Mouse (Mus musculus): ENCODE results near the gene Sema3e.

The Sema3e gene

DNA sequence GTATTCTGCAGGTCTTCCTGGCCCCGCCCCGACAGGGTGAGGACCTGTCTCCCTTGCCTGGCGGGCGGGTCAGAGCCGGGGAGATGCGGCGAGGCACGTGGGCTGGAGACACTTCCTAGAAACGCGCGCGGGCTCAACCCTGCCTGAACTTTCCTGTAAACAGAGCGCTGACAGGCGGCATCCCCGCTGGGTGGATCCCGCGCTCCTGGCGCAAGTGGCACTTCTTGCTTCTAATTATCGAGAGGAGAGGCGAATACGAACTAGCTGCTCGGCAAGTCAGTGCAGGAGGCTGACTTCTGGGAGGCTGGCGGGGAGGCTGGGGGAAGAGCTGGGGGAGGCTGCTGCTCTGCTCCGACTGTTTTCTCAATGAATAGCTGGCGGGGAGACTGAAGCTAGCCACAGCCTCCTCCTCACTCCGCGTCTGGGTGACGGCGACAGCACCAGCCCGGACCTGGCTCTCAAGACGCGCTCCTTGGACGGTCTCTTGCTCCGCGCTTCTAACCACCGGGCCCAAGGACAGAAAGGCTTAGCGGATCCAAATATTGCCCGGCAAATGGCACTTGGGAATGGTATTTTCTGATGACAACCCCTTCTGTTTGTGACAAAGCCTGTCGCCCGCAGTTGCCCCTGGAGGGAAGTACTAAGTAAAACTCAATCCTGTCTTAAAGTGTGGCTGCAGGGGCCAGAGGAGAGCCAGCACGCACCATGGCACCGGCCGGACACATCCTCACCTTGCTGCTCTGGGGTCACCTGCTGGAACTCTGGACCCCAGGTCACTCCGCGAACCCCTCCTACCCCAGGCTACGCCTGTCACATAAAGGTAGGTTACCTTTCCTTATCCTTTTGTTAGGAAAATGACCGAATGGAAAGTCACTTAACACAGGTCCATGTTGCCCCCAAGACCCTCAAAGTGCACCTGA lies at the start of gene Sema3e:
TSS of gene Sema3e (plus strand) at position 72 of the 920 bp plus-strand sequence.
- H3K27me3 ChIP-seq (ENCODE audit: control insufficient read depth, insufficient read depth, low read length, poor library complexity, severe bottlenecking) = no peaks in the 10 kb centered on the region
- DNase-seq (ENCODE audit: low read depth, low spot score) = no peak
- H3K36me3 ChIP-seq (ENCODE audit: control insufficient read depth, insufficient read depth, low read length, poor library complexity, severe bottlenecking) = no peaks in the 10 kb centered on the region

DNA sequence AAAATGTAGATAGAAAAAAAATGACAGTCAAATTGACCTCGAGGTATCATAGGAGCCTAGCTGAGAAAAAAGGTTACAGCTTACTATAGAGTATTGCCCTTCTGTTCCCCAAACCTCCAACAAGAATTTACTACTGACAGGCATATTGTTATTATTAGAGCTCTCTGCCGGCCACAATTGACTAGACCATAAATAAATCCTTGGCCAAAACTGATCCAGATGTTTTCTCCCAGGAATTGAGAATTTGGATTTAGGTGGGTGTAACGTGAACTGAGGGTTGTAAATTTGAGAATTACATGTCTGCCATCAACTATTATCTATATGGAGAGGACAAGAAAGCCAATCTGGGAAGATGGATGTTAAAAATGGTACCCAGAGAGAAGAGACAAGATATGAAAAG lies 47.5 kb upstream of the Sema3e start:
- no peak for DNase-seq (ENCODE audit: low read depth, low spot score)
- Histone ChIP-seq H3K36me3 (ENCODE audit: control insufficient read depth, insufficient read depth, low read length, poor library complexity, severe bottlenecking) (no peaks in the 10 kb centered on the region), H3K27me3 (ENCODE audit: control insufficient read depth, insufficient read depth, low read length, poor library complexity, severe bottlenecking) (no peaks in the 10 kb centered on the region)

DNA sequence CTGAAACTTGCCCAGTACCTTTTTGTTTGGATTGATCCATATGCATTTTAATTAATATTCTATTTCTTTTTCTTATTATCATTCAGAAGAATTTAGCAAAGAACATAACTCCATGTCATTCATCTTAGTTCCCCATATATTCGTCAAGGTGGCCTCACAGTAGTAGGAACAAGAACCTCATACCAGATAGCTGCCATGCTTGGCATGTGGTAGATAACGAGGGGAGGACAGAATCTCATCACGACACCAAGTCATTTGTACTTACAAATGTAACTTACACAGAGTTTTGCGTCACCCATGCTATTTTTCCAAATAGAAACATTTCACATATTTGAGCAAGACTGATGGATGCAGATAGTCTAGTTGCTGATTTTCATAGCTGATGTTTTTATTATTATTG lies 45.9 kb upstream of the Sema3e start:
- DNase-seq (ENCODE audit: low read depth, low spot score) = no peak
- Histone ChIP-seq H3K36me3 (ENCODE audit: control insufficient read depth, insufficient read depth, low read length, poor library complexity, severe bottlenecking) (no peaks in the 10 kb centered on the region), H3K27me3 (ENCODE audit: control insufficient read depth, insufficient read depth, low read length, poor library complexity, severe bottlenecking) (no peaks in the 10 kb centered on the region)

DNA sequence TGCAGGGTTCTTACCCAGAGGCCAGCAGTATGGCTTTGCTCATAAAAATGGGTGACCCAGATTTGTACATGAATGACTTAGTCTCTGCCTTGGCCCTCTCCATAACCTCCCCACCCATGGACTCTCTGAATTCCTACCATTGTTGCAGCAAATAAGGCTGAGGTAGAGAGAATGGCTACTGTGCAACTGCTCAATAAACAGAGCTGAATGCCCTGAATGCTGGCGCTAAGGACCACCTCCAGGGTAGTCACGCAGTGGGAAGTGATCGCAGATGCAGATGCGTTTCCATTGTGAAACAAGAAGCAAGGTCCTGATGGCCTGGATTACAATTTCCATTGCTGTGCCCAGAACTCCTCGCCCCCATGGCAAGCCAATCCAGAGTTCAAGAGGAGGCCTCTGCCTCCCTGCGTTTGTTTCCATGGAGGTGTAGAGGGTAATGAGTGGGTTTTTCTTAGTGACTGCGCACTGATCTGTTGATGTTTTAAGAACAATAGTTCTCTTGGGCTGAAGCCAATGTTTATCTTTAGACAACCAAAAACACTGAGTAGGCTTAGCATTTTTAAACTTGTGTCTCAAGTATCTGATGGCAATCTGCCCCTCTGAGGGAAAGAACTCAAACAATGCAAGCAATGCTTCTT lies 42.5 kb upstream of the Sema3e start:
- Histone ChIP-seq H3K27me3 (ENCODE audit: control insufficient read depth, insufficient read depth, low read length, poor library complexity, severe bottlenecking) (no peaks in the 10 kb centered on the region), H3K36me3 (ENCODE audit: control insufficient read depth, insufficient read depth, low read length, poor library complexity, severe bottlenecking) (no peaks in the 10 kb centered on the region)
- no peak for DNase-seq (ENCODE audit: low read depth, low spot score)

DNA sequence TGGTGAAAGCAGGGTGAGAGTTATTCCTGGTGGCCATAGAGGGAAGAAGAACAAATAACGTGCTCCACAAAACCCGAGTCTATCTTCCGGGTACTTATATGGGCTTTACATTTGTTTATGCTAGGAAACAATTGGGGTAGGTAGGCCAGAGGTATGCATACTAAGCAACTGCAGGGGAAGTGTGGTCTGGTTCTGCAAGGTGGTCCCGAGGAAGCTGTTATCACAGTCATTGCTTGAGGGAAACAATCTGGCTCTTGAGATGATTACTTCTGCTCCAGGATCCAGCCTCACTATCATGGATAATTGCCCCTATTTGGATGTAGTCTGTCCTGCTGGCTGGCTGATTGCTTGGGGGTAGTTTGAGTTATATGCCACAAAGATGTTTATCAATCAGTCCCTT lies 41.5 kb upstream of the Sema3e start:
- DNase-seq (ENCODE audit: low read depth, low spot score) = no peak
- H3K36me3 ChIP-seq (ENCODE audit: control insufficient read depth, insufficient read depth, low read length, poor library complexity, severe bottlenecking) = no peaks in the 10 kb centered on the region
- no peaks in the 10 kb centered on the region for H3K27me3 ChIP-seq (ENCODE audit: control insufficient read depth, insufficient read depth, low read length, poor library complexity, severe bottlenecking)

DNA sequence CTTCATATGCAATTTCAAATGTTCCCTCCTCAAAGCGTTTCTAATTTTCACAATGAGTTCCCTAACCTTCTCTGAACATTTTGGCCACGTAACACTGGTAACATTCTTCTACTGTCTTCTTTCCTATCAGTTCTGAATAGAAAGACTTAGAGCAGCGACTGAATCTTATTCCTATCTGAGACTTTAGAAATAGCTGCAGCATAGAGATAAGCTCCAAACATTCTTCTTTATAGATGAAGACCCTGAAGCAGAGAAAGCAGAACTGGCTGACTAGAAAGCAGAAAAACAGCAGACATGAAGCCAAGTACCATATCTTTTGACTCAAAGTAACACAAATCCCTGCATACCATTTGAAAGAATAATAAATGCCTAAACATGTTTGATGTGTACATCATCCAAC lies 39.4 kb upstream of the Sema3e start:
- Histone ChIP-seq H3K27me3 (ENCODE audit: control insufficient read depth, insufficient read depth, low read length, poor library complexity, severe bottlenecking) (no peaks in the 10 kb centered on the region), H3K36me3 (ENCODE audit: control insufficient read depth, insufficient read depth, low read length, poor library complexity, severe bottlenecking) (no peaks in the 10 kb centered on the region)
- DNase-seq (ENCODE audit: low read depth, low spot score) = no peak

DNA sequence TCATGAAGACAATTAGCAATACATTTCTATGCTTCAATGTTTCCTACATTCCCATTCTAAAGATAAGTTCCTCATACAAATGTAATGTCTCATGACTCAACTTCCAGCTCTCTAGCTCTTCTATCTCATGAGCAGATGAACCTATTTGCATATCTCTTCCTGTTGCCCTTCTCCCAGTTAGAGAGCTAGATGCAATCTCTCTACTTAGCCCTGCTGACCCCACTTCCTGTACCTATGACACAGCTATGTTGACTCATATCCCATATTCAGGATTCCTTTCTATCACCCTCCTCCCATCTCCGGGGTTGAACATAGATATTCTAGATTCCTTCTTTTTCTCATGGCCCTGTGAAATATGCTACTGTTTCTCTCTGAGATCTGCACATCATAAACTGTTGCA lies 38.0 kb upstream of the Sema3e start:
- no peaks in the 10 kb centered on the region for H3K27me3 ChIP-seq (ENCODE audit: control insufficient read depth, insufficient read depth, low read length, poor library complexity, severe bottlenecking)
- DNase-seq (ENCODE audit: low read depth, low spot score) = no peak
- no peaks in the 10 kb centered on the region for H3K36me3 ChIP-seq (ENCODE audit: control insufficient read depth, insufficient read depth, low read length, poor library complexity, severe bottlenecking)

DNA sequence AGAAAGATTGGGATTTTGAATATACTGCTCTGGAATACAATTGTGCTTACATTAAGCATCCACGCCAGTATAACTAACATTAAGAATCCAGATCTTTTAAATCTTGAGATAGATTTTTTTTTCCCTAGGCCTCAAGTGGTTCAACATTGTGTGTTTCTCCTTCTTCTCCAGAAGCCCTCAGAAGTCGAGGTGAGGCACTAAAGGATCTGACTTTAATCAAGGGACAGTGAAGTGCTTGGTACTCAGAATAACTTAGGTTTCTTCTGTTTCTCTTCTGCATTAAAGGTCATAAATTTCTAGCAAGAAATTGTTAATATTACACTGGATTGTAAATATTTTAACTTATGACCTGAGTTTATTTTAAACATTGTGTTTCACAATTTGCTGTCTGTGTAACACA lies 37.1 kb upstream of the Sema3e start:
- no peak for DNase-seq (ENCODE audit: low read depth, low spot score)
- Histone ChIP-seq H3K36me3 (ENCODE audit: control insufficient read depth, insufficient read depth, low read length, poor library complexity, severe bottlenecking) (no peaks in the 10 kb centered on the region), H3K27me3 (ENCODE audit: control insufficient read depth, insufficient read depth, low read length, poor library complexity, severe bottlenecking) (no peaks in the 10 kb centered on the region)

DNA sequence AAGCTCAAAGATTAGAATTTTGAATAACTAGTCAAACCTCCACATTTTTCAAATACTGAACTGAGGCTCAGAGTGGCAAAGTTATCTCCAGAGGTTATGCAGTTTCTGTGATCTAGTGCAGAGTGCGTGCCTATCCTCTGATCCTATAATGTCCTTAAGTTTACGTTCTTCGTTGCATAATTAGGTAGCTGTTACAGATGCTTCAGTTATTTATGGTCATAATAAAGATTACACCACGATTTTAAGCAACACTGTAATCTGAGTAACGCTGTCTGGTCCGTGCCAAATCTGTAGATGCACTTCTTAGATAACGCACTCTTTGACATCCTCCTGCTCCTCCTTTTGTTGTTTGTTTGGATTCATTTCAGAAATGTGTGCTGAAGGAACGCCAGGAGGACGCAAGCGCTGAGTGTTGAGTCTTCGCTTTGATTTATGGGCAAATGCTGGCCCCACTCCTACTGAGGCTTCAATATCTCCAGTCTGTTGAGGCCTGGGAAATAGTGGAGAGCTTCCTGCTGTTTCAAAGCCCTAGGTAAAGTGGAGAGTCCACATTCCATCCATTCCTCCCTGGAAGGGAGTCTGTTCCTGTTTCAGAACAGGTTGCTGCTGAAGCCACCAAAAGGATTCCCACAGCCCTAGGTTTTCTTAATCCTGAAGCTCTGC lies 32.2 kb upstream of the Sema3e start:
- H3K27me3 ChIP-seq (ENCODE audit: control insufficient read depth, insufficient read depth, low read length, poor library complexity, severe bottlenecking) = no peaks in the 10 kb centered on the region
- no peak for DNase-seq (ENCODE audit: low read depth, low spot score)

DNA sequence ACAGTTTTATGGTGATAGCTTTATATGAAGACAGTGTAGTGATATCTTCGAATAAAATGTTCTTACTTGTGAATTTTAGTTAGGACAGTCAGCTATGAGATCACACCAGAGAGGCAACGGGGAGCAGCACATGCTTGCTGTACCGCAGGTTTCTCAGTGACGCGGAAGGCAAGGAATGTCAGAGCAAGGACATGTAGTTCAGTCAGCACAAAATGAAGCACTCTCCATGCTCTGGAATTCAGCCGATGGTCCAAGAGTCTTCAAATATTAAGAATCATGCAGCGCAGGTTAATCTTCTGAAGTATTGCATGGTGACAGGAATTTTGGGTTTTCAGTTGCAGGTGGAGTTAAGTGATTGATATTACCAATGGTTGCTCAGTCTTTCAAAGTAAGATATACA lies 3.3 kb downstream of the Sema3e start:
- DNase-seq (ENCODE audit: low read depth, low spot score) = no peak
- Histone ChIP-seq H3K36me3 (ENCODE audit: control insufficient read depth, insufficient read depth, low read length, poor library complexity, severe bottlenecking) (no peaks in the 10 kb centered on the region), H3K27me3 (ENCODE audit: control insufficient read depth, insufficient read depth, low read length, poor library complexity, severe bottlenecking) (no peaks in the 10 kb centered on the region)

More for the DNA sequence above, 32.2 kb upstream of the Sema3e start:
- H3K36me3 ChIP-seq (ENCODE audit: control insufficient read depth, insufficient read depth, low read length, poor library complexity, severe bottlenecking) = no peaks in the 10 kb centered on the region

DNA sequence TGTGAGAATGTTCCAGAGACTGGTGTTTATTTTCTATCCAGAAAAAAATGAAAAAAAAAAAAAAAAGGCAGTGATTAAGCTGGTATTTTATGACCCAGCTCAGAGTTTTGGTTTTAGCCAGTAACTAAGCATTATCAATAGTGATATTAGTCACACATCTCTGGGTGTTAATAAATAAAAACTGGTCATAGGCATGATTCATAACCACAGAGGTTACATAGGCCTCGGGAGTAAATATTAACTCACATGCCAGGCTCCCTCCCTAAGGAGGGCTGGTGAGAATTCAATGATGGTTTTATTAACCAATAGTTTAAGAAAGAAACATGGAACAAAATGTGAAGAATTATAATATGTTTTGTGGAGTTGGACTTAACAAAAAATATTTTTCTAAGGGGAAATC lies 5.7 kb downstream of the Sema3e start:
- Histone ChIP-seq H3K36me3 (ENCODE audit: control insufficient read depth, insufficient read depth, low read length, poor library complexity, severe bottlenecking) (no peaks in the 10 kb centered on the region), H3K27me3 (ENCODE audit: control insufficient read depth, insufficient read depth, low read length, poor library complexity, severe bottlenecking) (no peaks in the 10 kb centered on the region)
- no peak for DNase-seq (ENCODE audit: low read depth, low spot score)

DNA sequence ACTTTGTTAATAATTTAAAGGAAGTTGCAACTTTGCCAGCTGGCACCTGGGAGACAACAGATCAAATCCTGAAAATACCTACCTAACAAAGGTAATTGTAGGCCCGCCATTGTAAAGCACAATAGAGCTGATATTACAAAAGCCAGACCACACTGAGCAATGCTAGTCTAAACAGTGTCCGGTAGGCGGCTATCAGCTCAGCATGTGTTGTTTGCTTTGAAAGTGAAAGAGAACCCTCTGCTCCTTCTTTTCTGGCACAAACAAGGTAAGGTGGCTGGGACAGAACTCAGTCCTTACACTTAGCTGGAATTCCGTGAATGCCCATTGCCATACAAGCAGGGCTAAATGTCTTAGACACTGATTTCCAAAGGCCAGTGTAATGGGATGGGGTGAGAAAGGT lies 7.0 kb downstream of the Sema3e start:
- no peaks in the 10 kb centered on the region for H3K27me3 ChIP-seq (ENCODE audit: control insufficient read depth, insufficient read depth, low read length, poor library complexity, severe bottlenecking)
- no peak for DNase-seq (ENCODE audit: low read depth, low spot score)

DNA sequence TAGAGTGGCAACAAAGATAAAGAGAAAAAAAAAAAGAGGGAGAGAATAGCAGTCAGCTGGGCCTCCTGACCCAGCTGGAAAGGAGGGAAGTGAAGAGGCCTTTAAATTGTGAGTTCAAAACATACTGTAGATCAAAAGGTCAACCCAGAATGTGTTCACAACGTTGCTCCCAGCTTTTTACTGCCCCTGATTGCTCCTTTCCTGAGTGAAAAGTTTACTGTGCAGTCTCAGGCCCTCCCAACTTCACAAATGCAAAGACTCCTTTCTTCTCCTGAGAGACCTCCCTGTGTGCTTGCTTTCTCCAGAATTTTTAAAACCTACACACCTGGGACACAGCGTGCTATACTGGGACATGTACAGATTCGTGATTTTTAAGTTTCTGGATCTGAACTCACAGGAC lies 8.2 kb downstream of the Sema3e start:
- Histone ChIP-seq H3K27me3 (ENCODE audit: control insufficient read depth, insufficient read depth, low read length, poor library complexity, severe bottlenecking) (no peaks in the 10 kb centered on the region), H3K36me3 (ENCODE audit: control insufficient read depth, insufficient read depth, low read length, poor library complexity, severe bottlenecking) (no peaks in the 10 kb centered on the region)
- DNase-seq (ENCODE audit: low read depth, low spot score) = no peak

More for the DNA sequence above, 7.0 kb downstream of the Sema3e start:
- H3K36me3 ChIP-seq (ENCODE audit: control insufficient read depth, insufficient read depth, low read length, poor library complexity, severe bottlenecking) = no peaks in the 10 kb centered on the region

DNA sequence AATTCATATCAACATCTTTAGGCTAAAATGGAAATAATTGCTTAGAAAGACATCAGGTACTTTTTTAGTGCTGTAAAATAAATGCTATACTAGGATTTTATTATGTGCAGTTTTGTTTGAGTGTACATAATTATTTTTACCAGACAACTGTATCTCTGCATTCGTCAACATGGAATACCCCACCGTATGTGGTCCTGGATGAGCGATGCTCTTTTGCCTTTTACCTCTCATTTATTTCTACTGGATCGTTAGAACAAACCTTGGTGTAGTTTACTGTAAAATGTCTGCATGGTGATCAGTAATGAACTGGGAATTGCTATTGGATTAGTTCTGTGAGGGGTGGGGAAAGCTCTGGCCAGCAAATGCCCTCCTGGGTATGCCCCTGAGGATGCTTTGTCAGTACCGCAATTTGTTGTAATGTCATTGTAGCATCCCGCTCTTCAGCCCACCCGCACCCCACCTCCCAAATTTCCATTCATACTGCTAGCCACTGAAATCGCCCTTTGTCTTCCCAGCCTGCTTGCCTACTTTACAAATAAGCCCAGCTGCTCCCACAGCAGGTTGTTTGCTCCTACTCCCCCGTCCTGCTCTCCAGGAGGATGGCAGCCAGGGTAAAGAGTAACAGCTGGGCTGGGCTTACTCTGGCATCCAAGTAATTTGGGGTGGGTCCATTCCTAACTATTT lies 13.9 kb downstream of the Sema3e start:
- H3K27me3 ChIP-seq (ENCODE audit: control insufficient read depth, insufficient read depth, low read length, poor library complexity, severe bottlenecking) = no peaks in the 10 kb centered on the region
- H3K36me3 ChIP-seq (ENCODE audit: control insufficient read depth, insufficient read depth, low read length, poor library complexity, severe bottlenecking) = no peaks in the 10 kb centered on the region
- DNase-seq (ENCODE audit: low read depth, low spot score) = no peak

DNA sequence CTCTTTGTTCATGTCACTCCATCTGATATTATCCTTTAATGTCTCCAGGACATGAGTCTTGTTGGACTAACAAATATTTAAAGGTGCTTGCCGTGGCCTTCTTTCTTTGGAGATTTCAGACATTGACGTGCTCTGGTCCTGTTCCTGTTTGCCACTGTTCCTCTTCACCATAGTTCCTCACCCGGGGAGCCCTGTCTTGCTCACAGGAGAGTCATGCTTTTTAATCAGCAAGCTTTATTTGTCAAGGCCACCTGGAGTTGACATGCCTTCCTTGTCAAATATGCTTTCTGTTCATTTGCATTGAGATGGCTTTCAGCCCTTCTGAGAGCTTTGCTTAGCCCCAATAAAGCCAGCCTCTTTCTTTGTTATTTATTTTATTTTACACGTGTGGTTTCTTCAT lies 15.1 kb downstream of the Sema3e start:
- DNase-seq (ENCODE audit: low read depth, low spot score) = no peak
- Histone ChIP-seq H3K36me3 (ENCODE audit: control insufficient read depth, insufficient read depth, low read length, poor library complexity, severe bottlenecking) (no peaks in the 10 kb centered on the region), H3K27me3 (ENCODE audit: control insufficient read depth, insufficient read depth, low read length, poor library complexity, severe bottlenecking) (no peaks in the 10 kb centered on the region)

Measured in splenic B cell, adult 2 months (primary cell).